Mouse (Mus musculus) layer of hippocampus, adult 9-11 months (tissue): ENCODE measurements at regions not wholly inside any gene's neighbourhood (a gene's known extent, or its start where the extent isn't known, plus 50 kb on each side); places are given as distances from the start of the nearest gene placed in this dataset.
A peak's percentile ranks its signal among the peaks of the same experiment; 100 is the strongest.

ENCODE experiments used
- DNase-seq: peaks from one replicate; pipeline ENCODE4 v3.0.0; 2022

DNA sequence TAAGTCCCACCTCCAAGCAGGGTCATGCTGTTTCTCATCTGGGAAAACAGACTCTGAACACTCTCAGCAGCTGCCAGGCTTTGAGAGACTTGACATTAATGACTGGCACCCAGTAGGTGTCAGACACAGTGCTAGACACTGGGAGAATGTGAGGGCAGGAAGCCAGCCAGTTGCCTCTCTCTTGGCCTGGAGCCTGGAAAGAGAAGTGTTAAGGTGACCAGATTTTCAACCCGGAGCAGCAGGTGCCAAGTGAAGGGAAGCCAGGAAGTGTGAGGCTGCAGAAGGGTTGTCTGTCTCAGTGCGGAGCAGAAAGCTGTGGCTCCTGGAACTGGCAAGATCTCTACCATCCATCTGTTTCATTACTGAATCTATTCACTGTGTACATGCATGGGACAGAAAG, 410.6 kb downstream of the Cdh26 start:
- DNase-seq: peak; percentile 37

DNA sequence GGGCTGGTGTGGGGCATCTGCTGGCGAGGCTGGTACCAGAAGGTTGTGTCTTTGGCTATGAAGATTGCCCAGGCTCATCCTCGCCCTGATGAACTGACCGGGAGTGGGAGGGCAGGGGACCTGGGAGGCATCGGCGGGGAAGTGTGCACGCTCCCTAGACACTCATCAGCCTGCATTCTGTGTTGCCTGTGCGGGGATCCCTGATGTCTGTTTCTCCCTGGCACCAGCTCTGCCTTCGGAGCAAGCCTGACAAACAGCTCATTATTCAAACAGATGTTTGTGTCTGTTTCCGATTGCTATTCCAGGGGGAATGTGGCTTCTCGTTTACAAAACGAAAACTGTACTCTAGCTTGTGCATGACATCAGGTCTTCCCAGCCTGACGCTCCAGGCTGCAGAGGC, 412.3 kb downstream of the Cdh26 start:
- no peak for DNase-seq

DNA sequence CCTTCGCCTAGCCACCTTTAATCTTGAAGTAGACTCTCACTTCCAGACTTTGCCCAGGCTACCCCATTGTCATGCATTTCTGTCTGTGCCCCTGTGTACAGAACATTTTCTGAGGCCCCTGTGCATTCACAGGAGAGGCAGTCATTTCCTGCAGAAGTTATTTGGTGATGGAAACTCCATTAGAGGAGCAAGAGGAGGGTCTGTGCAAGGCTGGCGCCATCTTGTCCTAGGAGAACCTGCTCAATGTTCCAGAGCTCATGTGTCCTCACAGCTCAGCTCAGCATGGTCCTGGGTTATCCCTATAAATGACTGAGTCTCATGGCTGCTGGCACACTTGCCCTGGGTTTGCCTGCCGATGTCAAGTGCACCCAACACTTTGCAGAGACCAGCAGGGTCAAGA, 413.1 kb downstream of the Cdh26 start:
- no peak for DNase-seq

DNA sequence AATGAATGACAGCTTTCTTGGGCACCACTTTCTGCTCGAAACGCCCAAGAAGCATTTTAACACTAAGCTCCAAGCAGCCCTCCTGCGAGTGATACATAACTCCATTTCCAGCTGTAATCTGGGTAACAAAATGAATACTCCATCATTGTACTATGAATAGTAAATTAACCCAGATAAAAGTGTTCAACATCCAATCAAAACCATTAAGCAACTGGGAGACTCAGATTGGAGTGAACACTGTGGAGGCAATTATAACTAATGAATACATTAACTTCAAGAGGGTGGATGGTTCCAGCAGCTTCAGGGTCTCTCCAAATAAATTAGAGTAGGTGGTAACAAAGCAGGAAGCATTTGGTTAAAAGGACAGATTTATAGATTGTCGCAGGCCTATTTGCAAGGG, 414.2 kb downstream of the Cdh26 start:
- DNase-seq: no peak

DNA sequence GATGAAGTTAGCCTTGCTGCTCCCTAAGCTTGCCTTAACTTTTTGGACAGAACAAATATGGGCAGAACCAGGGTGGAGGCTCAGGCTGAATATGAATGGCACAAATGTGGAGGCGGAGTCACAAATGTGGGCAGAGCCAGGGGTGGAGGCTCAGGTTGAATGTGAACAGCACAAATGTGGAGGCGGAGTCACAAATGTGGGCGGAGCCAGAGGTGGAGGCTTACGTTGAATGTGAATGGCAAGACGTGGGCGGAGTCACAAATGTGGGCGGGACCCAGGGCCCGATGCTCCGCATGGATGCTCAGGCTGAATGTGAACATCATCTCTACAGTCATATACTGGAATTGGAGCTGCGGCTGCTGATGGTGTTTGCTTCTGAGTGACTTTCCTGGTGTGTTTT, 420.0 kb downstream of the Cdh26 start:
- no peak for DNase-seq

DNA sequence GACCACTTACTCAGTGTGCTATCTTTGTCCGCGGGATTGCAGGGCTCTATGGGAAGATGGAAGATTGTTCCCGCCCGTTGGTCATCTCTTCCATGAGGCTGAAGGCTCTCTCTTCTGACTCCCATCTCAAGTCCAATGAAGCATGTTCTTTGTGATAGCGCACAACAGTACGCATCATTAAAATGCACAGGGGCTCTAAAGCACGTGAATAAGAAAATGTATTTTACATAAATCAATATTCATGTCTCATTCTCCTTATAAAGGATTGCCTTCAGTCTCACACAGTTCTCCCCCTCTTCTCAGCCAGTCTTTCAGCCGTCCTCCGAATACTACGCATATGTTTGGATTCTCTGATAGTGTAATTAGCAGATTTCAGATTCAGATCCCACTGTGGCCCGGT, 420.4 kb downstream of the Cdh26 start:
- no peak for DNase-seq

DNA sequence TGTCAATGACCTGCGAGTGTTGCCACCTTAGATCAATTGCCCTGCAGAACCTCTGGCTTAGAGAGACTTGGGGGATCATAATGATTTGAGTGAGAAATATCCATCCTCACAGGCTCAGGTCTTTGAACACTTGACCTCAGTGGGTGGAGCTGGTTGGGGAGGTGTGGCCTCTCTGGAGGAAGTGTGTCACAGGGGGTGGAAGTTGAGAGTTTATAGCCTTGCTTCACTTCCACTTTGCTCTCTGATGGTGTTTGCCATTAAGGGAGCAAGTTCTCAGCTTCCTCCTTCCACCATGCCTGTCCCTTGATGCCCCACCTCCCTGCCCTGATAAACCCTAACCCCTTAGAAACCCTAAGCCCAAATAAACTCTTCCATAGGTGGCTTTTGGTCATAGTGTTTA, 423.7 kb downstream of the Cdh26 start:
- DNase-seq: no peak

DNA sequence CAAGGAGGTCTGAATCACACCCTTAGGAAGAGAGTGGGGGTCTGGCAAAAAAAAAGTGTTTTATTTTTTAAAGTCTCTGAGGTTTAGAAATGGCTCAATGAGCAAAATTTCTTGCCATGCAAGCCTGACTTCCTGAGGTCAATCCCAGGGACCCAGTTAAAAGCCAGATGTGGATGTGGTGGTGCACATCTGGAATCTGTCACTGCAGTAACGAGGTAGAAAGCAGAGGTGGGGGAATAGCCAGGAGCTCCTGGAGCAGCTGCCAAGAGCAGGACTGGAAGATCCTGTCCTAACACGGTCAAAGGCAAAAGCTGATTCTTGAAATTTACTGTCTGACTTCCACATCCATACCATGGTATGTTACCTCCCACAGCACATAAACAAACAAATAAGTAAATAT, 424.4 kb downstream of the Cdh26 start:
- no peak for DNase-seq

DNA sequence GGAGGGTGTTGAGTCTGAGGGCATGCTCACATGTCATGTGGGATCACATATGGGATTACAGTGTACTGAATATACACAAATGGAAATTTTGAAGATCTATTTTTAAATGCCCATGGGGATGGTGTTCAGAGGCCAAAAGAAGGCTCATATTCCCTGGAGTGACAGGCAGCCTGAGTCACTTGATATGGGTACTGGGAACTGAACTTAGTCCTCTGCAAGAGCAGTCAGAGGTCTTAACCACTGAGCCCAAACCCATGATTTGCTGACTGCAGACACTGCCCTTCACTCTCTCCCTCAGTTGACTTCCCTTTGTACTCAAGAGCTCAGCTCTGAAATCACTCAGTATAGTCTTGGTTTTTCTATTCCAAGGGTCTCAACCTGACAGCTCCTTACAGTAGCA, 432.3 kb downstream of the Cdh26 start:
- no peak for DNase-seq

DNA sequence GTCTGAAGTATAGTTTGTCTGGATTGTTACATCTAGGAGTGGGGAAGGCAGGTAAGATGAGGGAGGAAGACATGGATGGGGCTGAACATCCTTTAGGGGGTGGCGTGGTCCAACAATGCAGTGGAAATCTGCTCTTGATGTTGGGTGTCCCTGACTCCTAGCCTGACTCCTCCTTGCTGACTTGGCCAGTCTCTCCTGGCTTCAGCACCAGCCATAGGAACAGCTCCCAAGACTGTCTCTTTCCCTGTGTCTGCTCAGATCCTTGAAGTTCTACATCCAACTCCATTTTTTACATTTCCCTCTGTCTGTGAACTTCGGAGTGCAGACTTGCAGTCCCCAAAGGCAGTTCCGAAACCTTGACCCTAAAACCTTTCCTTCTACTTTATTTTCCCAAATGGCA, 436.8 kb downstream of the Cdh26 start:
- DNase-seq: no peak

DNA sequence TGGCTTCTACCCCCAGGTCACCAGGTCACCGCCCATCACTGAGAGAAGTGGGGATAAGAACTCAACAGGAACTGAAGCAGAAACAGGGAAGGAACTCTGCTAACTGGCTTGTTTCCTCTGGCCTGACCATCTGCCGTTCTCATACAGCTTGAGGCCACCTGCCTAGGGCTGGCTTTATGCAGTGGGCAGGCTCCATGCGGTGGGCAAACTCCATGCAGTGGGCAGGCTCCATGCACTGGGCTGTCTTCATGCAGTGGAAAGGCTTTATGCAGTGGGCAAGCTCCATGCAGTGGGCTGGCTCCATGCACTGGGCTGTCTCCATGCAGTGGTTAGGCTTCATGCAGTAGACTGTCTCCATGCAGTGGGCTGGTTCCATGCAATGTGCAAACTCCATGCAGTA, 438.8 kb downstream of the Cdh26 start:
- peak; percentile 13 for DNase-seq

DNA sequence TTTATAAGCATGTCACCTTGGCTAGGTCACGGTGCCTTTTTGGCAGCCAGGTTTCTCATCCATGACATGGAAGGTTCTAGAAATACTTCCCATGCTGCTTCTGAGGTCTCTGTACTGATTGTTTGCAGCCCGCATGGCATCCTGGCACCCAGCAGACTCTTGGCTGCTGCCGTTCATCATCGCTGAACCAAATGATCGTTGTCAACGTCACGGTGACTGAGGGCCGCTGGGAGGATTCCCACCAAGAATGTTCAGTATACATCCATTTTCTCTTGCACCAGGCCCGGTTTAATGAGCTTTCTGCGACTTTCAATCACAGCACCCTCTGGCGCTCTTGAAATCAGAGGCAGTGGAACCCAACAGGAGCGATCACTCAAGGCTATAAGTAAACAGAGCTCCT, 448.1 kb downstream of the Cdh26 start:
- DNase-seq: no peak

DNA sequence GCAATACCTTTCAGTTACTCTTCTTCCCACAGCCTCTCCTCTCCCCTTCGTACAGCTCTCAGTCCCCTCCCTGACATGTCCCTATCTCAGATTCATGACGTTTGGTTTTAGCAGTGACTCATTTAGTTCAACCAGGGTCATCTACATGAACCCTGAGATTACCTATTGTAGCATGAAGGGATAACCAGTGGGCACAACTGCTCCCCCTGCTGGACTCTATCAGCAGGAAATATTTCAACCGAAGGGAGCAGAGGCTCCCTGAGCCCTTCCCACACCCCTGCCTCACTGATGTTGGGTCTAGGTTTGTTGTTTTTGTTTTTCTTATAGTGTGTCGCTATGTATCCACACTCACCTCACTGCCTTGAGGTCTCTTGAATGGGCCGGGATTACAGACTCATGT, 455.4 kb downstream of the Cdh26 start:
- DNase-seq: no peak

DNA sequence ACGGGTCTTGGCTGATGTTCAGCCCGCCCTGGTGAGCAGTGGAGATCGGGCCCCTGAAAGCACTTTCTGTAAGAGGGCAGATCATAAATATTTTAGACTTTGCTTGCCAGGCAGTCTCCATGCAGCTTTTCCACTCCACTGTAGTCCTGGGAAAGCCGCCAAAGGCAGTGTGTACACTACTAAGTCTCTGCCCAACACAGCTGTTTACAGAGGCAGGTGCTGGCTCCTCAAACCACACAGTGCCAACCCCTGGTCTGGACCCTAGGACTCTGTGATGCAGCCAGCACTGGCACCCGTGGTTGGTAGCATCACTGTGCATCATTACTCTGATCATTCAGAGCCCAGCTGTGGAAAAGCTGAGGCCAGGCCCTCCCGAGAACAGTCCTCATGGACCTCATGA, 458.4 kb downstream of the Cdh26 start:
- no peak for DNase-seq

DNA sequence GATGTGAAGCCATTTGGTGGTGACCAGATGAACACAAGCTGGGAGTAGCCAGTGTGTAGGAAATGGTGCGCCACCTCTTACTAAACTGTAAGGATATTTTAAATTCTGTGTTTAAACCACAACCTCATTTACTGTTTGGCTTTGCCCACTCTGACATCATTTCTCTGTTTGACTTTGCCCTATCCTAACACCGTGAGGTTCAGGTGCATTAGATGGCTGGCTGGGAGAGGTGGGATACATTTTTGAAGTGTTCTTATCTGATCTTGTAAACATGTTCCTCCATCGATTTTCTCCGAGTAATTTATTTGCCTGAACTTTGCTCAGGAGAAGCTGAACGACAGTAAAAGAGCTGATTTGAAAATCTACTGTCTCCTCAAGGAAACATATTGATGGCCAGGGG, 472.1 kb downstream of the Cdh26 start:
- no peak for DNase-seq

DNA sequence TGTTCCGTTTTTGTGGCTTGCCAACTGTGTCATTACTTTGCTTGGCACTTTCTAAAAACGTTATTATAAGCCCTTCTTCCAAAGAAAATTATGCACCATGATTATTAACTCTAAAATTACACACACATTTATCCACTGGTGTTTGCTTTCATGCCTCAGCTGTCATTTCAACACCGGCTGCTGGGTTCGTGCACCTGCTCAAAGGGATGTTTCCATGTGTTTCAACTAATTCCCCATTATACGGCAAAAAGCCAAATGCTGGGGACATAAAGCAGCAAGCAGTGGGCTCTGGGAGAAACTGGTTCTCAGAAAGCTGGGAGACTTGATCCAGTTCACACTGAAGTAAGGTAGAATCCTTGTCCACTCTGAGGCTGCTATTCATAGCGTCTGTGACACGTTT, 479.0 kb downstream of the Cdh26 start:
- DNase-seq: no peak

DNA sequence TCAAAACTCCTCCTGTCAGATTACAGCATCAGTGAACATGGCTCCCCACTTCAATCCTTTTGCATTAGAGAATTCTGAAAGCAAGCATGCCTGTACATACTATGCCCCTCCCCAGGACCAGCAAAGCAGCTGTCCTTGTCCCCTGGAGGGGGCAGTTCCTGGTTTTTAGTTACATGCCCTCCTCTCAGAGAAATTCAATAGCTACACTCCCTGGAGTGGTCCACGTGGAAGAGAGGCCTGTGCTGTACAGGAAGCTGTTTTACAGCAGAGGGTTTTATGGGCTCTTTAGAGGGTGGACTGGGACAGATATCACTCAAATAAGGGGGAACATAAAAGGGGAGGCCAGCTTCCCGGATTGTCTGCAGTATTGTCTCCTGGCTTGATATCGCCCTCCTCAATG, 481.3 kb downstream of the Cdh26 start:
- DNase-seq: no peak

DNA sequence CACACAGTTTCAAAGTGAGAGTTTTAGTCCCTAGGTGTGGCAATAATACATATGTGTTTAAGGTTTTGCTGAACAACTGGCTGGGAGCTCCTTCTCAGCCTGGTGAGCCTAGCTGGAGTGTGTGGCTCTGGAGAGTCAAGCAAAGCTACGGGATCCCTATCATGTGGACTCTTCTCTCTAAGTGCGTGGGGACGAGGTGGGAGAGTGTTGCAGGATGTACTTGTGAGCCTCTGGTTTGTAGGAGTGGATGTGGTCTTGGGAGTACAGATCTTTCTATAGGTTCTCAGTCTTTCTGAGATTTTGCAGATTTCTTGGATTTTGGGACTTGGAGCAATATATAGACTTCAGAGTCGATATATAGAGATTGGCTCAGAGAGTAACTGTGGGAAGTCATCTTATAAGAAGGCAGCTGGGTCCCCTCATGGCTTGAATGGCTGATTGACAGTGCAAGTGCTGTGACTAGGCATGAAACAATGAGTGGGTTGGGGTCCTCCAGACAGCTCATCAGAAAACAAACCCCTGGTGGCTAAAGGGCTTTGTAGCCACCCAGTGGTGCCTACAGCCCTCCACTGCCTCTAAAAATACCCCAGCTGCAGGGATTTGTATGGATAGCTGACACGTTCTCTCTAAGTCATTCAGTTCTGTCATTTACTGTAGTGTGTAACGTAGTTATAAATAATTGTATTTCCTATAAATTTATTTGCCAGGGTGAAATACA, 486.1 kb downstream of the Cdh26 start:
- no peak for DNase-seq

DNA sequence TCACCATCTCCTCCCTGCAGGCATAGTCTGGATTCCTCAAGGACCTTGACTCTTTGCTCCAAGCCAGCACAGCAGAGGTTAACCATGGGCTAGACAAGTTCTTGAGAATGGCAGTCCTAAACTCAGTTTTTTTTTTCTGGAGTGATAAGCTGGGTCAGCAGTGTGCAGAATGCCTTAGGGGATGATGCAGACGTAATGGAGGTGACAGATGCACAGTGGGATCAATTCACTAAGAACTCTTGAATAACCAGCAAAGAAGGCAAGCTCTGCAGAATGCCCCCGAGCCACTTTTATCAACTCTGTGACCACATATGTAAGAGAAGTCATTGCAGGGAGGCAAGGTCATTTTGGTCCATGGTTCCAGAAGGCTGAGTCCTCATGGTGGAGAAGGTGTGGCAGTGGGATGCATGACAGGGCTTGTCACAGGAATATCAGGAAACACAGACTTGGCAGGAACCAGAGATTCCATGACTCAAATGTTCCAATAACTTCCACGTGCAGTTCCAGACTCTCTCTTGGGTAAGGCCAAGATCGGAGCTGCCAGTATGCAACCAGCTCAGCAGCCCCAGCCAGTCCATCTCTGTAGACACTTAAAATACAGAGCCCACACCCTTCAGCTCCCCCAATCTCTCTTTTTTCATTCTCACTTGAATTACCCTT, 494.3 kb downstream of the Cdh26 start:
- DNase-seq: no peak

DNA sequence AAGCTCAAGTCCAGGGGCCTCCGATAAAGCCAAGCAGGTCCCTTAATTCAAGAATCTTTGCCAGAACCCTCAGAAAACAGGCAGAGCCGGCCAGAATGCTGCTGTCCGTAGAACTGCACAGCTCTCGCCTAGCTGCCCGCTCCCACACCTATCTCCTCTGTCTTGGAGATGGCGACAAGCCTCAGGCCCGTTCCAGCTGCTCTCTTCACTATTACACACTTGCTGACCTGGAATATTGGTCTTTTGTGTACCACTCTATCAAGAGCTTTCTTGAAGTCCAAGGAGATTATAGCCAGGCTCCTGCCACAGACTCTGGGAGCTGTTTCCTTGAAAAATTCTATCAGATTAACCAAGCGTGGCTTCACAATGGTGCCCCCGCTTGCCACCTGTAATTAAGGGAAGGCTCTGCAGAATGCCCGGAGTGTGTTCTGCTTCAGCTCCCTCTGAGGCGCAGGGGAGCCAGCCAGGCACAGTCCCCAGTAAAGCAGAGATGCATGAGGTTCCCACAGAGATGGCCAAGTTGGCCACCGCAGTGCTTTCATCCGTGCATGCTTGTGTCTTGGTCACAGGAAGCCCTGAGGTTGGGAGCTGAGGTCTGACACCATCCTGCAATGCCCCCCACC, 496.8 kb downstream of the Cdh26 start:
- no peak for DNase-seq

DNA sequence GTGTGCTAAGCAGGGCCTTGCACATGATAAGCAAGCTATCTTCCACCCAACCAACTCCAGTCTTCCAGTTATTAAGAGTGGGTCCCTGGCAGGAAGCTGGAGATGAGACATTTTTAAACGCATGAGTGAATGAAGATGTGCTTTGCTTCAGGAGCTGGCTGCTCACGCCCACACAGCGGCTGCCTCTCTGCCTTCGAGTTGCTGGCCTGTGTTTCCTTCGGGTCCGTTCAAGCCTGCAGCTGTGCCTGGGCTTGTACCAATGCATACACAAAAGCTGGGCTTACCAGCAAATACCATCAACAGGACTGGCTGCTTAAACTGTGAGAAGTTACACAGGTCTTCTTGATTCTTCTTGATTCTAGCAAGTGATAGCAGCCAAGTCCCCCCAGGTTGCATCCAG, 498.7 kb downstream of the Cdh26 start:
- peak; percentile 19 for DNase-seq

DNA sequence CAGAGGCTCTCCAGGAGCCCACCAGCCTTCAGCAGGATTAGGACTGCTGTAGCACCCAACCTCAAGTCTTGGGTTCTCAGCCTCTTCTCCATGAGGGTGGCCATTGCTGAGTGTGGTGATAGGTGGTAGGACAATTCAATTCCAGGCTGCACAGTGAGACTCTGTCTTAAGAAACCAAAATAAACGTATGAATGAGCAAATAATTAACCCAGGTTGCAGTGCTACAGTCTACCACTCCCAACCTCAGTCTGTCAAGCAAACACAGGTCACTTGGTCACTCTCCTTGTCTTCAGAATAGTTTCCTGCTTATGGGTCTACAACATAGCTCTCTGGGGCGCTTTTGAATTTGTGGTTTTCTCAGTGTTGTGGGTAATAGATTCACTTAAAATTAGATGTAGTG, 499.8 kb downstream of the Cdh26 start:
- no peak for DNase-seq

DNA sequence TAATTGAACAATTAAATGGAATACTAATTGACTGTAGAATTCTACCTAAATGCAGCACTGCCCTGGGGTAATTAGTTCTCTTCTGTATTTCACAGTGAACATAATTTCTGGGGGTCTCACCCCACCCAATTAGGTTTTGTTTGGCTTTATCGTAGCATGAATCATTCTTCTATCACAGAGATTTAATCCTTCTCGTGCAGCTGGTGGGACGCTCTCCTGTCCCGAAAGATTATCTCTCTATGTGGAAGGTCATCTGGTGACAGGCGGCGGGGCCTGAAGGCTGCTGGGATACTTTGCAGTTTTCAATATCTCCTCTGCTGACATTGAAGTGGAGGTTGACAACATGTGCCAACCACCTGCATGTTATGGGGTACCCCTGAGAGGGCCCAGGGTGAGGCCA, 493.8 kb upstream of the Cdh4 start:
- DNase-seq: no peak

DNA sequence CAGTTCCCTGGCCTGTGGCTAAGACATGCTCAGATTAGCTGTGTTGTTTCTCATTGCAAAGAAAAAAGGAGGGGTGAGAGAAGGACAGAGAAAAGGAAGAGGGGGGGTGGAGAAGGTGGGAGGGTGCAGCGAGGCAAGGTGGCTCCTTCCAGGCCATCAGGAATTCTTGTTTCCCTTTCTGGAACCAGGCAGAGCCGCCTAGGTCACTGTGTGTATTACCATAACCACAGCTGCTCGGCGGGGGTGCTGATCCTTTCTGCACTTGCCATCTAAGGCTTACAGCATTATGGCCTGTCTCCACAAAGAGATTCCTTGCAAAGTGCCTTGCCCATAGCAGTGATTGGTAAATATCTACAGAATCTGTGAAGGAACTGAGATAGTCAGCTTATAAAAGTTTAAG, 493.1 kb upstream of the Cdh4 start:
- DNase-seq: no peak

DNA sequence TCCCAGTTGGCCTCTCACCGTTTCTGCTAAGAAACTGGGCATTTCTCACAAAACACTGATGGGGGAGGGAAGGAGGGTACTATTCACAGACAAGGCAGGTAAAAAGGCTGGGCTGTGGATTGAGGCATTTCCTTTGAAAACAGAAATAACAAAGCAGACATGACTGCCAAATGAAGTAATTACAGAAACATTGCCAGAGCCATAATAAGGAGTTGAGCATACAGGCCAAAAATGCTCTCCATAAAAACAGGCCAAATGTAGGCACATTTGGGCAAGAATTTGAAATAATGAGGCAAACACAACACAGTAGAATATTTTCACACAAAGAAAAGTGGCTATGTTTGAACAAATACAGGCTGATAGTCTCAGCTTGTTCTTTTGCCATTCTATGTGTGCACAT, 491.9 kb upstream of the Cdh4 start:
- peak; percentile 16 for DNase-seq
